Mouse (Mus musculus): ENCODE measurements around the gene Samm50.

Gene Samm50

DNA sequence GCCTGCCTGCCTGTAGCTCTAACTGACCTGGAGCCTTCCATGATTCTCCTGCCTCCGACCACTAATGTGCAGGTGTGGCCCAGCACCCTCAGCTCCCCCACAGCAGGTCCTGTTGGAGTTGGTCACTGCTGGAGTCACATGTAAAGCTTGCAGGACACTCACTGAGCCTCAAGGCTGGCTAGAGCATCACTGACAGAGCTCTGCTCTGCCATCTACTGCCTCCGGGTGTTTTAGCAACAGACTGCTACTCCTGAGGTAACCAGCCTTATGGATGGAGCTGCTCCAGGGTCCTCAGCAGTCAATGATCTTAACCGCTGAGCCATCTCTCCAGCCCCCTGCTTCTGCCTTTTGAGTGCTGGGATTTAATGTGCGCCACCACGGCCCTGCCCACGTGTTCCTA is 31.4 kb downstream of the Samm50 start:
- peaks cover 3% of the 10 kb centered on the region for H3K9me3 ChIP-seq (ENCODE audit: low read length)
- H3K36me3 ChIP-seq (ENCODE audit: insufficient read depth, low read length): no peaks in the 10 kb centered on the region
- peaks cover 12% of the 10 kb centered on the region; the same call in 1 of the 2 replicates for H3K27me3 ChIP-seq (ENCODE audit: insufficient read depth, low read length)
- no peak for TF ChIP-seq POU5F1 (IDR thresholded peaks at IDR 0.05; ENCODE audit: borderline replicate concordance, low read length)
- TF ChIP-seq NANOG (IDR thresholded peaks at IDR 0.05; ENCODE audit: borderline replicate concordance, low read length): no peak
- TF ChIP-seq CTCF (conservative IDR thresholded peaks at IDR 0.05; ENCODE audit: low read length): no peak
- no peak overlapping the region for H3K4me3 ChIP-seq (replicated peaks; ENCODE audit: low read length)
- H3K4me1 ChIP-seq (replicated peaks; ENCODE audit: low read depth, low read length): peaks cover 55% of the 10 kb centered on the region

DNA sequence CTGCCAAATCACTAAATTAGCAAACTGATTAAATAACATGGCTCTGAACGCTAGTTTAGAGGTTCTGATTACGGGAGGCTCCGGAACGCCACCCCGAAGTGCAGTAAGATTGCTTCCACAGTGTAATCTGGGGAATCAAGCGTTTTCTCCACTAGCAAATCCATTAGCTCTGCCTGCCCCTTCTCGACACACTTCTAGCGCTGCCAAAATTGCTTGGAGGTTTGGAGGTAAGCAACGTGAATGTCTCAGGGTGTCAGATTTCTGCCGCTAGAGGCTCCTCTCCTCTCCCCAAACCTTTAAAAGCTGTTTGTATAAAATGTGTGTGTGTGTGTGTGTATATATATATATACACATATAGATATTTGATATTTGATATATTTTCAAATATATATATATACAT is 32.7 kb downstream of the Samm50 start:
- Histone ChIP-seq H3K27me3 (ENCODE audit: insufficient read depth, low read length) (peaks cover 6% of the 10 kb centered on the region; the same call in 1 of the 2 replicates), H3K9me3 (ENCODE audit: low read length) (peaks cover 3% of the 10 kb centered on the region), H3K4me3 (replicated peaks; ENCODE audit: low read length) (no peak overlapping the region), H3K36me3 (ENCODE audit: insufficient read depth, low read length) (no peaks in the 10 kb centered on the region), H3K4me1 (replicated peaks; ENCODE audit: low read depth, low read length) (peaks cover 46% of the 10 kb centered on the region)
- TF ChIP-seq NANOG (IDR thresholded peaks at IDR 0.05; ENCODE audit: borderline replicate concordance, low read length) (no peak), CTCF (conservative IDR thresholded peaks at IDR 0.05; ENCODE audit: low read length) (no peak), POU5F1 (IDR thresholded peaks at IDR 0.05; ENCODE audit: borderline replicate concordance, low read length) (no peak)

DNA sequence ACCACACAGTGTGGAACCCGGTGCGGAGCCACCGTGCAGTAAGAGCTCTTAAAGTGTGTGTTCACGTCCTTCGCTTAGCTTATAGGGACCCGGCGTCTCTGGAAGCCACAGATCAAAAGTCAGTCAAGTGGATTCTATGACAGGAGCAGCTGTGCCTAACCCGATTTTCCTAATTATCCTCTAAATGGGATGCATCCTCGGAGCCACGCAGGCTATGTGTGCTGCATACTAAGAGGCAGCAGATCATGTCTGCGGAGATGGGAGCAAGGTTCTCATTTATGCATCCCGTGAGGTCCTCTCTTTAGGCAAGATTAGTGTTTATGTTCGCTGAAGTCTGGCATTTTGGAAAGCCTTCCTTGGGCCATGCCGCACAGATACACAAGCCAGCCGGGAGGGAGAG is 34.9 kb downstream of the Samm50 start:
- no peak for TF ChIP-seq NANOG (IDR thresholded peaks at IDR 0.05; ENCODE audit: borderline replicate concordance, low read length)
- TF ChIP-seq CTCF (conservative IDR thresholded peaks at IDR 0.05; ENCODE audit: low read length): no peak
- TF ChIP-seq POU5F1 (IDR thresholded peaks at IDR 0.05; ENCODE audit: borderline replicate concordance, low read length): no peak

DNA sequence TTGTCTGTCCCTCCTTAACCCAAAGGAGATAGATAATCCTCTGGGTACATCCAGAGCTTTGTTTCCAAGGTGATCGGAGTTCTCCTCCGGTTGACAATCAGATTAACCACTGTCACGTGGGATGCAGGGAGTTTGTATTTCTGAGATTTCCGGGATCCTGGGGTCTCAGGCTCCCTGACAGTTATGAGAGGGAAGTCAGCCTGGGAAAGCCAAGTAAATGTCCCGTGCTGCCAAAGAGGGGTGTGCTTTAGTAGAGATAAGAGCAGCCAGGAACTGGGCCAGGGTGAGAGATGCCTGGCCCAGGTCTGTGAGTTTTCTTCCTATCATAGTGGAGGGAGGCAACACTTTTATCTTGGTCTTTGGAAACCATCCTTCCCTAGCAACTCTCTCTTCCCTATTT is 38.6 kb downstream of the Samm50 start:
- H3K4me3 ChIP-seq (replicated peaks; ENCODE audit: low read length): peak overlapping the region; percentile 87
- H3K4me1 ChIP-seq (replicated peaks; ENCODE audit: low read depth, low read length): peaks cover 77% of the 10 kb centered on the region
- no peak for TF ChIP-seq CTCF (conservative IDR thresholded peaks at IDR 0.05; ENCODE audit: low read length)
- no peak for TF ChIP-seq POU5F1 (IDR thresholded peaks at IDR 0.05; ENCODE audit: borderline replicate concordance, low read length)
- no peak for TF ChIP-seq NANOG (IDR thresholded peaks at IDR 0.05; ENCODE audit: borderline replicate concordance, low read length)
- H3K9me3 ChIP-seq (ENCODE audit: low read length): no peaks in the 10 kb centered on the region
- H3K36me3 ChIP-seq (ENCODE audit: insufficient read depth, low read length): 0 out of 2 replicates have a peak, but pooled peaks cover 4% of the 10 kb centered on the region
- peaks cover 14% of the 10 kb centered on the region for H3K27me3 ChIP-seq (ENCODE audit: insufficient read depth, low read length)

More for the DNA sequence above, 34.9 kb downstream of the Samm50 start:
- Histone ChIP-seq H3K9me3 (ENCODE audit: low read length) (no peaks in the 10 kb centered on the region), H3K27me3 (ENCODE audit: insufficient read depth, low read length) (peaks cover 14% of the 10 kb centered on the region), H3K4me1 (replicated peaks; ENCODE audit: low read depth, low read length) (peaks cover 65% of the 10 kb centered on the region), H3K4me3 (replicated peaks; ENCODE audit: low read length) (no peak overlapping the region), H3K36me3 (ENCODE audit: insufficient read depth, low read length) (no peaks in the 10 kb centered on the region)

DNA sequence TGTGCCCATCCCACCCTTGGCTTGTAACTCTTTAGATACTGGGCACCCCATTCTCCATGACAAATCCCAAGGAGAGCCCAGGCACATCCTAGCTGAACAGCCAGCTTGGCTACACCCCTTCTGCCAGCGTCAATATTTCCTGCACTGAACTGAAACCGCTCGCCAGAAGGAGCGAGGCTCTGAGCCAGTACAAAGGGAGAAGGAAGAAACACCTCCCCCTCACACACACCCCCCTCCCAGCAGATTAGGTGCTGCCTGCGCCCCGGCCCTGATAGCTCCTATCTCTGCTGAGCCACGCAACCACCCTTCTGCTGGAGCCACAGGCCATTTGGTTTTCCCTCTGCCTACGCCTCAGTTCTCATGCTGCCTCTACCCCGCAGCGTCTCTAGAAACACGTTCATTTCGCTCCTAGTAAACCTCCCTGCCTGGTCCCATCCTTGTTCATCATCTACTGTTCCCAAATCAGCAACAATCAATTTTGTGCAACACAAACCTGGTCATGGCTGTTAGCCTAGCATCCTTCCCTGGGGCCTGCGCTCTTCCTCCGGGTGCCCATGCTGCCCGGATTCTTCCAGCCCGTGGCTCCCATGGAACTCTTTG is 39.2 kb downstream of the Samm50 start:
- H3K4me3 ChIP-seq (replicated peaks; ENCODE audit: low read length): peak overlapping the region; percentile 87
- H3K36me3 ChIP-seq (ENCODE audit: insufficient read depth, low read length): peaks cover 6% of the 10 kb centered on the region; the same call in 1 of the 2 replicates
- H3K4me1 ChIP-seq (replicated peaks; ENCODE audit: low read depth, low read length): peaks cover 77% of the 10 kb centered on the region
- H3K27me3 ChIP-seq (ENCODE audit: insufficient read depth, low read length): peaks cover 14% of the 10 kb centered on the region
- TF ChIP-seq NANOG (IDR thresholded peaks at IDR 0.05; ENCODE audit: borderline replicate concordance, low read length) (no peak), POU5F1 (IDR thresholded peaks at IDR 0.05; ENCODE audit: borderline replicate concordance, low read length) (no peak), CTCF (conservative IDR thresholded peaks at IDR 0.05; ENCODE audit: low read length) (no peak)
- no peaks in the 10 kb centered on the region for H3K9me3 ChIP-seq (ENCODE audit: low read length)

DNA sequence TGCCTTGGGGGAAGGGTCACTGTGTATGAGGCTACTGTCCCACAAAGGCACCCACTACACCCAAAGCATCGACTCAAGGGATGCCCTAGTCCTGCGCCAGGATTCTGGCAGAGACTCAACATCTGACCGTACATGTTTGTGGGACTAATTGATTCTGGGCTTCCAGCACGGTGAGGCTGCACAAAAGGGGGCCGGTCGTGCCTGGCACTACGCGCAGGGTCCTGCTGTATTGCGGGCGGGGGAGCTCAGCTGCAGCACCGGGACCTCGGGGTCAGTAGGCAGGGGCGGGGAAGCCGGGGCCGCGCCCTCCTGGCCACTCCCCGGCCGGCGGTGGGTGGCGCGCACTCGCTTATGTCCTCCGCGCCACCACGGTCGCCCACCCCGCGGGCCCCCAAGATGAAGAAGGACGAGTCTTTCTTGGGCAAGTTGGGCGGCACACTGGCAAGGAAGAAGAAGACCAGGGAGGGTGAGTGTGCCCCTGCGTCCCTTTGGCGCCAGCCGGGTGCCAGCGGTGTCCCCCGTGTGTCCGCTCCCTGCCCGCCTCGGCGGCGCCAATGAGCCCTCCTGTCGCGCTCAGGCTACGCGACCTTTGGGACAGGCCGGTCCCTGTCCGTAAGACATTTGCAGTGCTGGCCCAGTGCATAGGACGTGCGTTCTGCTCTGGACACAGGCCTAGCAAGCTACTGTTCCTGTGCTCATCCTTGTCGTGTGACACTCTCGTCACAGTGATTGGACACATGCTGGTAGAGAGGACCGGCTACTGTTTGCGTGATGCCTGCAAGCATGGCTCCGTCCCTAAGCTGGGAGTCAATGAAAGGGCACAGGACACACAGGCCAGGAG is 39.9 kb downstream of the Samm50 start, which contains the start of gene Parvb:
Gene Parvb (plus strand): TSS at position 323 of the 841 bp plus-strand sequence.
- no peaks in the 10 kb centered on the region for H3K9me3 ChIP-seq (ENCODE audit: low read length)
- peak within 1 kb of the TSS; percentile 87 for H3K4me3 ChIP-seq (replicated peaks; ENCODE audit: low read length)
- peaks cover 79% of the 10 kb centered on the region for H3K4me1 ChIP-seq (replicated peaks; ENCODE audit: low read depth, low read length)
- H3K27me3 ChIP-seq (ENCODE audit: insufficient read depth, low read length): peaks cover 14% of the 10 kb centered on the region
- TF ChIP-seq POU5F1 (IDR thresholded peaks at IDR 0.05; ENCODE audit: borderline replicate concordance, low read length) (no peak), CTCF (conservative IDR thresholded peaks at IDR 0.05; ENCODE audit: low read length) (no peak), NANOG (IDR thresholded peaks at IDR 0.05; ENCODE audit: borderline replicate concordance, low read length) (no peak)
- peaks cover 9% of the 10 kb centered on the region; the same call in 1 of the 2 replicates for H3K36me3 ChIP-seq (ENCODE audit: insufficient read depth, low read length)

DNA sequence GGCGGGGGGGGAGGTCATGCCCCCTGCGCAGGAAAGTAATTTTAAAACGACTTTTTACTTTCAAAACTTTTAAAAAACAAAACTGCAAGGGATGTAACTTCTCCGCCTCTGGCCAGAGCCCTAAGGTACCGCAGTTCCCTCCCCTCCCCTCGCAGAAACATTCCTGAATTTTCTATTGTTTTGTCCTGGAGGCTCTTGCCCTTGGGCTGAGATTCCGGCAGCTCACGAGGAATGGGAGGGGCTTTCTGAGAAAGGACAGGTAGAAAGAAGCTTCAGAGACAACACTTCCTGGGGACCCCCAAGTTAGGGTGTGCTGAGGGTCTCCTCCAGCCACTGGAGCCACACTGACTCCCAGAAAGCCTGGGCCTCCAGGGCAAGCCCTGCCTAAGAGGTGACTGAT is 40.6 kb downstream of the Samm50 start:
- H3K4me3 ChIP-seq (replicated peaks; ENCODE audit: low read length): peak overlapping the region; percentile 87
- no peaks in the 10 kb centered on the region for H3K9me3 ChIP-seq (ENCODE audit: low read length)
- peaks cover 12% of the 10 kb centered on the region for H3K36me3 ChIP-seq (ENCODE audit: insufficient read depth, low read length)
- peaks cover 14% of the 10 kb centered on the region for H3K27me3 ChIP-seq (ENCODE audit: insufficient read depth, low read length)
- peaks cover 79% of the 10 kb centered on the region for H3K4me1 ChIP-seq (replicated peaks; ENCODE audit: low read depth, low read length)
- TF ChIP-seq CTCF (conservative IDR thresholded peaks at IDR 0.05; ENCODE audit: low read length) (no peak), POU5F1 (IDR thresholded peaks at IDR 0.05; ENCODE audit: borderline replicate concordance, low read length) (no peak), NANOG (IDR thresholded peaks at IDR 0.05; ENCODE audit: borderline replicate concordance, low read length) (no peak)

DNA sequence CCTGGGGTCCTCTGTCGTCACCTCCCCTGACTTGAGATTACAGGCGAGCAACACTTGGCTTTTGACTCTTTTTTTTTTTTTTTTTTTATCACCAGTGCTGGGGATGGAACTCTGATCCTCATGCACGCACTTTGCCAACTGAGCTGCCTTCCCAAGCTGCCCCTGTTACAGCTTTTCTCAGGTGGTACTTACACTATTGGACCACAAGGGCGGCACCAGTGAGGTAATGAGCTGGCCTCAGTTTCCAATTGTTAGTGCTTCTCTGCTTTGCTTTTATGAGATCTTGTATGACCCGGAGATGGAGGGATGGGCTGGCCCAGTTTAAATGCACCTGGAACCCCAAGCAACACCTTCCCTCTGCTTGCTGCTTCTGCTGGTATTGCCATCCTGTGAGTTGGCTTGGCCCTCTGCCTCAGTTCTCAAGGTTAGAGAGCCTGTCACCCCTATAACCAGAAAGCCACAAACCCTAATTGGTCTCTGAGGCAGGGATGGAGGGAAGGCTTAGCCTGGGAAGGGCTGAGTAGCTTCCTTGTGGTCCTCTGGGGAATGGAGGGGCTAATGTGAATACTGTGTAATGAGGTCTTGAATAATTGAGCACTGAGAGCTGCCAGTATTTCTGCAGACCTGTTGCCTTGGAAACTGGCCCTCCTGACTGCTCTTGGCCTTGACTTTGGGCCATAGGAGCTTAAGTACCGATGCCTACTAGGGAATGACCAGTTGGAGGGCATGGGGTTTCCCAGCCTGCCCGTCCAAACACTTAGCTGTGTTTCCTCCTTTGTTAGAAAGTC is 42.9 kb downstream of the Samm50 start:
- H3K4me1 ChIP-seq (replicated peaks; ENCODE audit: low read depth, low read length): peaks cover 88% of the 10 kb centered on the region
- H3K27me3 ChIP-seq (ENCODE audit: insufficient read depth, low read length): peaks cover 19% of the 10 kb centered on the region
- peaks cover 19% of the 10 kb centered on the region for H3K36me3 ChIP-seq (ENCODE audit: insufficient read depth, low read length)
- peak overlapping the region; percentile 49 for H3K4me3 ChIP-seq (replicated peaks; ENCODE audit: low read length)
- H3K9me3 ChIP-seq (ENCODE audit: low read length): no peaks in the 10 kb centered on the region
- TF ChIP-seq CTCF (conservative IDR thresholded peaks at IDR 0.05; ENCODE audit: low read length) (peak; percentile 57), POU5F1 (IDR thresholded peaks at IDR 0.05; ENCODE audit: borderline replicate concordance, low read length) (no peak)
